Comparison of ENCODE assay signal across 20 mouse cellular contexts in genomic region chr13:47917370-47917769, GRCm38 (mm10).
DNase-seq lines count a peak whose midpoint lies in the region; ATAC-seq and TF ChIP-seq lines count a peak whose summit lies in the region.
"Had no signal": no experiment of that assay in that cellular context is flagged by ENCODE, and none has a peak within 500 bp of the region (broad histone marks: within the 10 kb centered on the region; RNA-seq: fewer than 3 reads in every experiment).

No protein-coding gene starts in this region.

- no peak overlapping the region for H3K27ac ChIP-seq in forebrain, postnatal 0 days (ENCODE audit: low read depth, low read length)
- no peak overlapping the region for H3K27ac ChIP-seq in forebrain, embryonic 10.5 days
- no peak overlapping the region for H3K27ac ChIP-seq in left cerebral cortex, adult 2 months
- H3K27ac ChIP-seq: hindbrain, embryonic 14.5 days; limb, embryonic 15.5 days; midbrain, embryonic 15.5 days had no signal

- no peak overlapping the region for H3K4me3 ChIP-seq in forebrain, postnatal 0 days (ENCODE audit: low read depth, low read length)
- no peak overlapping the region for H3K4me3 ChIP-seq in forebrain, embryonic 10.5 days
- H3K4me3 ChIP-seq in left cerebral cortex, adult 2 months = no peak overlapping the region
- no peak overlapping the region for H3K4me3 ChIP-seq in E14TG2a.4 (replicated peaks; ENCODE audit: low read length)
- H3K4me3 ChIP-seq: limb, embryonic 15.5 days; midbrain, embryonic 15.5 days had no signal

- no peaks in the 10 kb centered on the region for H3K27me3 ChIP-seq in forebrain, postnatal 0 days (ENCODE audit: insufficient read depth, low read length)
- no peaks in the 10 kb centered on the region for H3K27me3 ChIP-seq in forebrain, embryonic 10.5 days (ENCODE audit: poor library complexity, severe bottlenecking)
- no peaks in the 10 kb centered on the region for H3K27me3 ChIP-seq in E14TG2a.4 (ENCODE audit: insufficient read depth, low read length)
- H3K27me3 ChIP-seq in Patski = peaks cover 8% of the 10 kb centered on the region
- H3K27me3 ChIP-seq: limb, embryonic 15.5 days; midbrain, embryonic 15.5 days had no signal

- no peaks in the 10 kb centered on the region for H3K36me3 ChIP-seq in forebrain, postnatal 0 days (ENCODE audit: insufficient read depth)
- no peaks in the 10 kb centered on the region for H3K36me3 ChIP-seq in forebrain, embryonic 10.5 days (replicated peaks)
- no peaks in the 10 kb centered on the region for H3K36me3 ChIP-seq in E14TG2a.4 (ENCODE audit: insufficient read depth, low read length)
- H3K36me3 ChIP-seq: G1E; limb, embryonic 15.5 days; midbrain, embryonic 15.5 days had no signal

- CTCF ChIA-PET in Patski (lab: Charles Lee) = no interaction called here

- ATAC-seq in forebrain, postnatal 0 days = no peak
- no peak for ATAC-seq in Patski
- ATAC-seq: midbrain, embryonic 15.5 days had no signal

- no peaks in the 10 kb centered on the region for H3K9me3 ChIP-seq in forebrain, postnatal 0 days (ENCODE audit: low read length)
- H3K9me3 ChIP-seq in forebrain, embryonic 10.5 days = peaks cover 6% of the 10 kb centered on the region; the same call in 1 of the 2 replicates
- no peaks in the 10 kb centered on the region for H3K9me3 ChIP-seq in E14TG2a.4 (ENCODE audit: low read length)
- H3K9me3 ChIP-seq: limb, embryonic 15.5 days; midbrain, embryonic 15.5 days had no signal

- TF ChIP-seq CTCF in forebrain, postnatal 0 days (IDR thresholded peaks at IDR 0.05; ENCODE audit: low read depth) = peak; percentile 47
- peak; percentile 33 for TF ChIP-seq CTCF in left cerebral cortex, adult 2 months (IDR thresholded peaks at IDR 0.05)
- peak; percentile 91 for TF ChIP-seq CTCF in E14TG2a.4 (conservative IDR thresholded peaks at IDR 0.05; ENCODE audit: low read length)
- TF ChIP-seq CTCF in Patski (IDR thresholded peaks at IDR 0.05) = peak; percentile 42

- no peak overlapping the region for H3K9ac ChIP-seq in forebrain, postnatal 0 days
- H3K9ac ChIP-seq: hindbrain, embryonic 14.5 days; limb, embryonic 15.5 days; midbrain, embryonic 15.5 days had no signal

- WGBS in forebrain, postnatal 0 days = 96% methylated on average over 3 of the region's 3 CpGs
- 92% methylated on average over 3 of the region's 3 CpGs for WGBS in forebrain, embryonic 10.5 days

- H3K4me1 ChIP-seq in forebrain, postnatal 0 days (ENCODE audit: insufficient read depth) = no peaks in the 10 kb centered on the region
- H3K4me1 ChIP-seq in forebrain, embryonic 10.5 days = peaks cover 8% of the 10 kb centered on the region; the same call in 1 of the 2 replicates
- H3K4me1 ChIP-seq in E14TG2a.4 (replicated peaks; ENCODE audit: low read depth, low read length) = no peaks in the 10 kb centered on the region
- H3K4me1 ChIP-seq: limb, embryonic 15.5 days; midbrain, embryonic 15.5 days had no signal

- in situ Hi-C loops in Patski (cut with MboI; ENCODE audit: low pct_unique_long_range_greater_than_20kb) = no loop called here

- DNase-seq in forebrain, postnatal 0 days = peak; percentile 17
- no peak for DNase-seq in forebrain, embryonic 10.5 days (ENCODE audit: extremely low spot score, low spot score)
- no peak for DNase-seq in left cerebral cortex, adult 2 months (ENCODE audit: extremely low spot score in 1 of 2, low spot score in 2 of 2)
- DNase-seq in left cerebral cortex, postnatal 36 days (ENCODE audit: low spot score in 2 of 2) = no peak
- DNase-seq in Patski (ENCODE audit: low read depth, low spot score) = no peak
- DNase-seq in ovary, postnatal 10 days (ENCODE audit: low spot score) = no peak
- no peak for DNase-seq in kidney, adult 18-20 months
- DNase-seq: adrenal gland, postnatal 10 days; B cell, adult 2 months; cerebellum, adult 8-10 months; gastrocnemius, postnatal 10 days; kidney, adult 11 months; kidney, postnatal 36 days; right cerebral cortex, postnatal 14 days; thymus, postnatal 25 days had no signal

- POLR2A ChIA-PET in Patski (lab: Charles Lee) = interaction anchor here (0.6 kb wide), 1 partner anchor 32 kb away, joined by 9 read pairs; no protein-coding TSS in a partner anchor

- intact Hi-C loops in left cerebral cortex, adult 2 months (cut with DNase I) = no loop called here
- intact Hi-C loops in left cerebral cortex, postnatal 36 days (cut with DNase I) = no loop called here

- no peak overlapping the region for H3K4me2 ChIP-seq in forebrain, postnatal 0 days (ENCODE audit: low read depth)
- H3K4me2 ChIP-seq: hindbrain, embryonic 14.5 days; limb, embryonic 15.5 days; midbrain, embryonic 15.5 days had no signal

Comparison
In these comparisons a context has a peak if more than half of its experiments do, and no peak if none do; other contexts are left out.
1. CTCF ChIP-seq: peak in every context shown above with its lines; median percentile 91 in E14TG2a.4; 47 in forebrain, postnatal 0 days; 42 in Patski; 33 in left cerebral cortex, adult 2 months.